Mouse (Mus musculus): Measurements from ENCODE around the gene Abcg2.

Gene Abcg2

DNA sequence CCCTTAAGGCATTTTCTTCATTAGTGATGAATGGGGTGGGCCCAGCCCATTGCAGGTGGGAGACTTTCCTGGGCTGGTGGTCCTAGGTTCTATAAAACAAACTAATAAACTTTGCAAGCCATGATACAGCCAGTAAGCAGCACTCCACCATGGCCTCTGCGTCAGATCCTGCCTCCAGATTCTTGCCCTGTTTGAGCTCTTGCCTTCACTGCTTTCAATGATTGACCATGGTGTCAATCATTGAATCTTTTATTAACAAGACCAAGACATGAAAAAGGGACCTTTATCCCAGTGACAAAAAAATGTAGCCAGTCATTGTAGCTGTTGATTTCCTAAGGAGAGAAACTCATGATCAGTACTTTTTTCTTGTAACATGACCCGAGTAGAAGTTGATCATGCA lies 55.1 kb downstream of the Abcg2 start:
- DNase-seq: no peak

DNA sequence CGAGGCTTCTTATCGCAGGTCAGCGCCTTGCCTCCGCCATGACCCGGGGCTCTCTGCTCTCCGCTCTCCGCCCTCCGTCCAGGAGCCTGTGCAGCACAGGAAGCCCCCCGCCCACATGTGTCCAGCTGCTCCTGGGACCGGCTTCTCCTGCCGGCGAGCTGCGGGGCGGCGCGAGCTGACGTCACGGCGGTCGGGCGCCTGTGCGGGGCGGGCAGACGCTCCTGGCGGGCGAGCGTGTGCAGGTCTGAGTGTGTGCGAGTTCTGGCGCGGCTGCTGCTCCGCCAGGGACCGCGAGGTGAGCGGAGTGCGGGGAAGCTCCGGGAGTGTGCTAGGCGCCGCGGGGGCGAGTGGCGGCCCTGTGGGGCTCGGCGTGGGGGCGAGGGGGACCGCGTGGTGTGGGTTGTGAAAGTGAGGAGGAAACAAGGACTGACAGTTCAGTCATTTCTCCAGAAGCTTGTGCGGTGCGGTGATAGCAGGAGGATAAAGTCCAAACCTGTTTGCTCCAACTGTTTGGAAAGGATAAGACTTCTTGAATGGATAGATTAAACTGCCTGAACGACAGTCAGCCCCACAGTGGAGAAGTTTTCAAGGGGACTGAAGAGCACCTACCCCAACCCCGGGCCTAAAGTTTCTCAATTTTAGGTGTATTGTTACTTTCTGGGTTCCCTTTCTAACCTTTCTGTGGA lies 56.2 kb downstream of the Abcg2 start:
- DNase-seq: peak; percentile 24 to 36

DNA sequence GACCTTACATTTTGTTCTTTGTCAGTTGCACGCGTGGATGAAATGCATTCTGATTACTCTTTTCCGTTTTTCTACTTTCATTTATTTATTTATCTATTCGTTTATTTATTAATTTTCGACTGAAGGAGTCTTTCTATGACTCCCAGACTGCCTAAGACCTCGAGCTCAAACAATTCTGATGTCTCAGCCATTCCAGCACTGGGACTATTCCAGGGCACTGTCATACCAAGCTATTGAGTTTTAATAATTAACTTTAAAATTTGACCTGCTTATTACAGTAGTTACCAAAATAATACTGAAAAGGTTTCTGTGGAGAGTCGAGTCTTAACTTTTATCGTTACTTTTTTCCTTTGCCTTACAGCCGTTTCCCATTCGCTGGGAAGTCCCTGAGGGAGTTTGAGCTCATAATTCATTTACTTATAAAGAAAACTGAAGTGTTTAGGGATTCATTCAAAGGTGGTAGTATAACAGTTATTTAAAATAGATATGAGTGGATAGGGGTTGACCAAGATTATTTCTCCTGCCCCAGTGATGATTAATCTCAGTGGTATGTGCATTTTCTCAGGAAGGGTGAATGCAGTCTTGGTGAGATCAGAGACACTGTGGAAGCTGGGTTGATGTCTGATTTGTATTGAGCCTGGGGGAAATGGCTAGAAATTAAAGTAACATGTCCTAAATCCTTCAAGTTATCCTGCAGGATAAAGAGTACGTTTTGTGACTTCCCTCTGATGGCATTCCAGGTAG lies 56.9 kb downstream of the Abcg2 start:
- DNase-seq: no peak

GRCm38 (mm10) chr6:58642191-58642590 lies 57.9 kb downstream of the Abcg2 start:
- no peak for DNase-seq

- DNase-seq: no peak
Observed at GRCm38 (mm10) chr6:58644586-58644985, 60.3 kb downstream of the Abcg2 start.

DNA sequence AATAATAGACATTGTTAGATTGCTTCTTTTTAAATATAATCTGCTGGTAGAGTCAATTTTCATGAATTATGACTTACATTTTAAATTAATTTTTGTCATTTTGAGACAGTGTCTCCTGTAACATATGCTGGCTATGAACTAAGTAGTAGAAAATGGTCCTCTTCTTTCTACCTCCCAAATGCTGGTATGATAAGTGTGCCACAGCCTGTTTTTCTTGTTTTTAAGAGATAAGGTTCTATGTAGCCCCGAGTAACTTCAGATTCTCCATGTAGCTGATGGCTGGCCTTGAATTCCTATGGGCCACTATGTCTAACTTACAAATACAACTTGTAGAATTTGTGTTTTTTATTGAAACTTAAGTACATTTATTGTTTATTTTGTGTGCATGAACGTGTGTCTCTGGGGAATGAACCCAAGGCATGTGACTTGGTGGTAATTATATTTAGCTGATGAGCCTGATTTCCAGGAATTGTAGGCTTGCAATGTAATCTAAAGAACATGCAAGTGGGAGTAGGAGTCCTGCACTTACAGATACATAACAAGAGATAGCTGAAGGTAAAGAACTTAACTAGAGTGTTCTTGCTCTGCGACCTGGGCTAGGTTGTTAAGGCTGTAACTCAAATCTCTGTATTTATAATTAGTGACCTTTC lies 63.9 kb downstream of the Abcg2 start:
- DNase-seq: no peak

DNA sequence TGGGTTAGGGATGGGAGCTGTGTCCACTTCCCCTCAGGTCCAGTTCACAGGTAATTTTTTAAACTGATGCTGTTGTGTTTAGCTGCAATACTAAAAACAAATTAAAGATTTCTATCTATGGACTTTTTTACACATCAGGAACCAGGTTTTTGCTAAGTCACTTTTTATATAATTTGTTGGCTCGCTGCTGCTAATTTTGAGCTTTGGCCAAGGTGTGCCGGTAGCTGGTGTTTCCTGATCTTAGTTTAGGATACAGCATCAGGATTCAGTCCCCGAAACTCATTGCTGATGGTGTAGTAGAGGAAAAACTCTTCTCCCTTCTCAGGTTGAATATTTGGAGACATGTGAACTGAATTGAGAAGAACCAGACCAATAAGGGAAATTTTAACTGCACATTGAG lies 65.8 kb downstream of the Abcg2 start:
- no peak for DNase-seq

- DNase-seq: no peak
Observed at GRCm38 (mm10) chr6:58651038-58651437, 66.7 kb downstream of the Abcg2 start.

GRCm38 (mm10) chr6:58660951-58661575 lies 76.7 kb downstream of the Abcg2 start:
- DNase-seq: no peak

DNA sequence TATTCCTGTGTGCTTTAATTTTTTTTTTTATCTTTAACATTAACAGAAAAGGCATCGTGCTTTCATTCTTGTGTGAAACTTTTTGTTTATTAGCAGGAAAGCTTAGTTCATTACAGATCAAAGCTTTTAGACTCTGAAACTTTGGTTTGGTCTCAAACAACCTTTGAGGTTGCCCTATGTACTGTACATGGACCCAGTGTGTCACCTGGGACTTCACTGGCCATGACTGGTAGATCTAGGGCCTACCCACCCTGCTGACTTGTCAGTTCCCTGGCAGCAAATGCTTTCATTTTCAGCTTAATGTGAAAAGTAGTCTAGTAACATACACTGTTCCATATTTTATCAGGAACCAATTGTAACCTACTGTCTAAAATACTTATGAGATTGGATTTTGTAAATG lies 93.5 kb downstream of the Abcg2 start:
- no peak for DNase-seq

DNA sequence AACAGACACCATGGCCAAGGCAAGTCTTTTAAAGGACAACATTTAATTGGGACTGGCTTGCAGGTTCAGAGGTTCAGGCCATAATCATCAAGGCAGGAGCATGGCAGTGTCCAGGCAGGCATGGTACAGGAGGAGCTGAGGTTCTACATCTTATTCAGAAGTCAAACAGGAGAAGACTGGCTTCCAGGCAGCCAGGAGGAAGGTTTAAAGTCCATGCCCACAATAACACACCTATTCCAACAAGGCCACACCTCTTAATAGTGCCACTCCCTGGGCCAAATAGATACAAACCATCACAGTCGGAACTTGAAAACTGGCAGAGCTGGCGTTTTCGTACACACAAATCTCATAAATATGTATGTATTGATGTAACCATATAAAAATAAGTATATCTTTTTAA lies 94.2 kb downstream of the Abcg2 start:
- no peak for DNase-seq

DNA sequence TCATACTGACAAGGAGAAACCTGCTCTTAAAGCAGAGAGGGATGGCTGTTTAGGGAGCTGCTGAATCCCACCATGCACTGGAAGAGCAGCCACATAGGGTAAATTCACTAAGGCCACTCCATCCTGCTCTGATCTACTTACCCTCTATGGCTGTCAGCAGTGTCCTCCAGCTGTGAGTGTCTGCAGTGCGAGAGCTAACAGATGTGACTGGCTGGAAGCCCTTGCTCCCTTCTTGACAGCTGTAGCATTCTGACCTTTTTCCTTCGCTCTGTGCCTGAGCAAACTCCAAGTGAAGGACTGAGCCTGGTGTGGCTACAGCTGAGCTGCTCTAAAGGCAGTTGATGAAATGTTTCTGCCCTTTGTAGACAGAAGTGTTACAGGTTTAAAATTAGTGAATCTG lies 107.3 kb downstream of the Abcg2 start:
- DNase-seq: no peak

DNA sequence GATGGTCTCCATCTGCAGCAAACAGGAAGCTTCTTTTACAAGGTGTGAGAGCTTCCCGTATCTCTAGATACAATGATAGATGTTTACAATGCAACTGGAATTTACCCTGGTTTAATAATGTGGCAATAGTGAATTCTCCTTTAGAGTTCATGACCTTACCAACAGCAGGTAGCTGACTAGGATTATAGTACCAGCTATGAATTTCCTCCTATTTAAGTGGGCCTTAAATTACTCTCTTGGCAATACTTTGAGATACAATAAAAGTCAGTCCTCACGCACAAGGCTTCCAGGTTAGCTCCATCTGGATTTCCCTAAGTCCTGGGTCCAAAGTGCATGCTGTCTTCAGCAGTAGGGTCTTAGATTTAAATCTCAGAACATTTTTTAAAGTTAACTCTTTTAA lies 109.9 kb downstream of the Abcg2 start:
- DNase-seq: no peak

- DNase-seq: no peak
Observed at GRCm38 (mm10) chr6:58694765-58695164, 110.4 kb downstream of the Abcg2 start.

DNA sequence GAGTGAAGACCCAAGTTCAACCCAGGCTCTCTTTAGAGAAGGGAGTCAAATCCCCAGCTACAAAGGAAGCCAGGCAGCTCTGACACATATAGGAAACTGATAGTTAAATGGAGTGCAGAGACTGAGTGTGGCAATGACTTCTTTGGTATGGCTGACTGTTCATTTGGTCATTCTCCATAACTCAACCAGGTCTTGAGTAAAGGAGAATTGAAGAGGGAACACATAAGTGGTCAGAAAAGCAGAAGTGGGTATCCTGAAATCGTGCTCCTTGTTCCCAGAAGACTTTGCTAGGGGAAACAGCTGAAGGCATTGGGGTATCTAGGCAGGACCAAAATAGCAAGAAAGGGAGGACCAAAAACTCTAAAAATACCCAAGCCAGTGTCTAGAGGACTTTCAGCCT lies 126.0 kb downstream of the Abcg2 start:
- no peak for DNase-seq

- DNase-seq: no peak
Observed at GRCm38 (mm10) chr6:58711909-58712308, 127.6 kb downstream of the Abcg2 start.

DNA sequence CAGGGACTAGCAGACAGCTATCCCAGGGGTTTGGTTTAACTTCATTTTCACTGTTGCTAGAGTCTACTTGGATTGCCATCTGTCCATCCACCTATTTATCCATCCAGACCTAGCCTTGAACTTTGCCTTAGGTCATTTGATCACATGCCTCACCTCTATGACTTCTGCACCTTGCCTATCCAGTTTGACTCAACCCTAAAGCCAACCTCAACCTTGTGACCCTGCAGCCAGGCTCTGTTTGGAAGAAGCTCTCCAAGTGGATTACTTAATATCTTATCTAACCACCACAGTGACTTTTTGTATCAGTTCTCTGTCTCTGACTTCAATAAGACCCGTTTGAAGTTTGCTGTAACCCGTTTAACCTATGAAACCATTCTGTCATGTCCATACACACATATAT lies 149.5 kb downstream of the Abcg2 start:
- DNase-seq: no peak

DNA sequence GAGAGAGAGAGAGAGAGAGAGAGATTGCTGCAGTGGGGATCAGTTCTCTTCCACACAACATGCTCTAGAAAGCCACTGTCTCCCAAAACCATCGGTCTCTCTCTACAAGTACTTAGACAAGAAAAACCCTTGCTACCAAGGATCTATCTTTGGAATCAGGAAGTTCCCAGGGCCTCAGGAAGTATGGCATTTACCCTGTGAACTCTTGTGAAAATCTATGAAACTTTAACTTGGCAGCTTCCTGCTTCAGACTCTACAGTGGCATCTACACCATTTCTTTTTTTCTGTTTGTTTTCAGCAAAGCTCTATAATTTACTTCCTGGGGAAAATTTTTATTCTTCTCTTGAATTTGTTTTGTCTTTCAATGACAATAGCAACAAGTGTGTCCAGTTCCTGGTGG lies 150.8 kb downstream of the Abcg2 start:
- no peak for DNase-seq

Data from spleen, adult 18-20 months (tissue).